Mouse (Mus musculus): ENCODE measurements around the gene Pafah2. TPM values are rescaled to one million over a fixed set of nuclear protein-coding genes. Genes with fewer than 3 reads are reported as not detected.

Gene Pafah2
- total RNA-seq (2015; ENCODE audit: low replicate concordance) (1.8 and 4.2 TPM in 2 replicates), total RNA-seq (2017; ENCODE audit: low replicate concordance) (0.77 and 5.4 TPM in 2 replicates)

GRCm38 (mm10) chr4:134395977-134396825 is at the start of gene Pafah2:
TSS of gene Pafah2 (plus strand) at chr4:134396320.
- peak; percentile 98 for ATAC-seq (replicated peaks; ENCODE audit: low FRiP score, poor library complexity, severe bottlenecking)

DNA sequence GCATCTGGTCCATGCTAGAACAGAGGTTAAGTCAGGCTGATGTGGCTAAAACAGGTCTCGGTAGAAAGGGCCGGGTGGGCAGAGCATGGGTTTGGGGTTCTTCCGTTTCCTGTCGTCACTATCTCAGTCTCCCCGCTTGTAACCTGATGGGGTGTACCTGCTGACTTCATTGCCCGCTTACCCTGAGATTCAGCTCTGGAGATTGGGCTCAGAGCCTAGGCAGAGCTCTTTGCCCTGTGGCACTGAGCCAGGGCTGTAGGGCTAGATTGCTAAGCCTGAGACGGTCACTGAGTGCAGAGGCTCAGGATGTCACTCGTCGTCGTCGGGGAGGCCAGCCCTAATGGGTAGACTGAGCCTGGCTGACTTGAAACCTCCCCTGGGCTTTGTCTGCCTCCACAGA is 48.0 kb upstream of the Pafah2 start:
- ATAC-seq (replicated peaks; ENCODE audit: low FRiP score, poor library complexity, severe bottlenecking), result no peak

DNA sequence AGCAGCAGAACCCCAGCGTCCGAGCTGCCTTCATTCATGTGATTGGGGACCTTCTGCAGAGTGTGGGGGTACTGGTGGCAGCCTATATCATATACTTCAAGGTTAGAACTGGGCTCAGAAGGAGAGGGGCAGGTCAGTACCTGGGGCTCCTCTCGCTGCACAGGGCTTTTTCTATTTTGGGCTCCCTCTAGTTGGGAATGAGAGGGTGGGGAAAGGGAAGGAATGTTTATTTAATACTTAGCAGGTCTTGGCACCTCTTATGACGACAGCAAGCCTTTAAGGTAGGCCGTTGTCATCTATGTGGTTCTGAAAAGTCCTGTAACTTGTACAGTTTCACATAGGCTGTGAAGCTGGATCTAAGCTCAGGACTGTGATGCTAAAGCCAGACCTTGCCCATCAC is 47.6 kb upstream of the Pafah2 start:
- no peak for ATAC-seq (replicated peaks; ENCODE audit: low FRiP score, poor library complexity, severe bottlenecking)

DNA sequence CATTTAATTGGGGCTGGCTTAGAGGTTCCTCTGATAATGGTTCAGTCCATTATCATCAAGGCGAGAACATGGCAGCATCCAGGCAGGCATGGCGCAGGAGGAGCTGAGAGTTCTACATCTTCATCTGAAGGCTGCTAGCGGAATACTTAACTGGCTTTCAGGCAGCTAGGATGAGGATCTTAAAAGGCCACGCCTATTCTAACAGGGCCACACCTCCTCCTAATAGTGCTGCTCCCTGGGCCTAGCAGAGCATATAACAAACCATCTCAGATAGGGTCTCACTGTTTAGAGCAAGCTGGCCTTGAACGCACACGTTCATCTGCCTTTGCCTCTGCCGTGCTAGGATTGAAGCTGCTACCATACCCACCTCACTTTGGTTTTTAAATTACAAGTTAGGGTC is 46.3 kb upstream of the Pafah2 start:
- no peak for ATAC-seq (replicated peaks; ENCODE audit: low FRiP score, poor library complexity, severe bottlenecking)

- no peak for ATAC-seq (replicated peaks; ENCODE audit: low FRiP score, poor library complexity, severe bottlenecking)
These were observed 45.5 kb upstream of the Pafah2 start for GRCm38 (mm10) chr4:134350641-134351040.

GRCm38 (mm10) chr4:134351329-134352260 is 44.5 kb upstream of the Pafah2 start:
- no peak for ATAC-seq (replicated peaks; ENCODE audit: low FRiP score, poor library complexity, severe bottlenecking)

DNA sequence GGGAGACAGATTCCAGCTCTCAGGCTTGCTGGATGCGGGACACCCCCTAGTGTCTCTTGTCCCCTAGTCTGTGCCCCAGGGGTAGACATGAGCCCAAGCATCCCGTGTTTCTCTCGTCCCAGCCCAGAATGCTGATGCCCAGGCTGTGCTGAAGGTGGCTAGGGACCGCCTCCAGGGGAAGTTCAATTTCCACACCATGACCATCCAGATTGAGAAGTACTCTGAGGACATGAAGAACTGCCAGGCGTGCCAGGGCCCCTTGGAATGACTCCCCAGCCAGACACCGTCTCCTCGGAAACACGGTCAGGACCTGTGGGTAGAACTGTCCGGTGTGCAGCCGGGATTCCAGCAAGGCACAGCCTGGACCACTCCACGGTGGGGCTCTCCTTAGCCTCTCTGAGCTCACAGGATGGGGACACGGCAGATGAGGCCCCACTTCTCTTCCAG is 43.8 kb upstream of the Pafah2 start:
- ATAC-seq (replicated peaks; ENCODE audit: low FRiP score, poor library complexity, severe bottlenecking), result no peak

GRCm38 (mm10) chr4:134352929-134353328 is 43.2 kb upstream of the Pafah2 start:
- ATAC-seq (replicated peaks; ENCODE audit: low FRiP score, poor library complexity, severe bottlenecking), result no peak

- ATAC-seq (replicated peaks; ENCODE audit: low FRiP score, poor library complexity, severe bottlenecking), result no peak
These were observed 42.4 kb upstream of the Pafah2 start for GRCm38 (mm10) chr4:134353527-134354409.

DNA sequence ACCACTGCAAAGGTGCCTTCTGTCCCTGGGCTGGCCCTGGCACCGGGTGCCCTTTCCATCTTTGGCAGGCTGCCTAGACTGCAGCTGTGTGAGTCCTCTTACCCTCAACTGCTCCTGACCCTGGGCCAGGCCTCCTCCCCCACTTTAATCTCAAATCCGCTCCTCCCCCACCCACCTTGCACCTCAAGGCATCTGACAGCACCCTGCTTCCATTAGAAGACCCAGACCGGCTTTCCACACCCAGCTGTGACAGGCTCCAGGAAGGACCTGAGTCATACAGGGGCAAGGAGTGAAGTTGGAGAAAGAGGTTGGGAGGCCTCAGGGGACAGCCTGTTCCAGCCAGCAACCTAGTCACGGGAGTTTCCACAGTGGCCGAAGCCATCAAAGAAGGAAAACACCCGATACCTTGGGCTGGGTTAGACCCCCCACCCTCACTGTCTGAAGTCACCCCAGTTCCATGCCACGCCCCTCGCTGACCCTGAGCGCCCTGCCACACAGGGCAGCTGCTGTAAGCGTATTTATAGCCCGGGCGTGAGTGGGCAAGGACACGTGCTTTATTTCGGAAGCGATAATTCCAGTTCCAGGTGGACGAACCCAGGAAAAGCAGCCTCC is 40.2 kb upstream of the Pafah2 start:
- ATAC-seq (replicated peaks; ENCODE audit: low FRiP score, poor library complexity, severe bottlenecking), result no peak

GRCm38 (mm10) chr4:134356591-134357460 is 39.3 kb upstream of the Pafah2 start:
- ATAC-seq (replicated peaks; ENCODE audit: low FRiP score, poor library complexity, severe bottlenecking), result peak; percentile 65; the same call in 1 of the 2 replicates

- no peak for ATAC-seq (replicated peaks; ENCODE audit: low FRiP score, poor library complexity, severe bottlenecking)
These were observed 38.7 kb upstream of the Pafah2 start for GRCm38 (mm10) chr4:134357461-134357771.

DNA sequence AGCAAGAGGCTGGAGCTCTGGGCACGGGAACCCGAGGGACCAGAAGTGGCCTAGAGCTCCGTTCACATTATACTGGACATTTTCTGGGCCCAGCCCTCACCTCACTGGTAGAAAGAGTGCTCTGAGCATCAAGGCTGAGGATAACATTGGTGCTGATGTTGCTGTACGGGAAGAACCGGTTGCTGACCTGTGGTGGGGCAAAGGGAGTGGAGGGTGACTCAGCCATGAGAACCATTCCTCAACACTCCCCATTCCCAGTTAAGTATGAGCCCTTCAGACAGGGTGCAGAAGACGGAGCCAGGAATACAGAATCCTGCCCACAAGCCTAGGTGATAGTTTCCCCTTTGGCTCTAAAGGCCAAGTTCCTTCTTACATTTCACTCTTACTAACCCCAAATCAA is 36.5 kb upstream of the Pafah2 start:
- ATAC-seq (replicated peaks; ENCODE audit: low FRiP score, poor library complexity, severe bottlenecking), result no peak

- ATAC-seq (replicated peaks; ENCODE audit: low FRiP score, poor library complexity, severe bottlenecking), result no peak
These were observed 34.9 kb upstream of the Pafah2 start for GRCm38 (mm10) chr4:134361215-134361614.

DNA sequence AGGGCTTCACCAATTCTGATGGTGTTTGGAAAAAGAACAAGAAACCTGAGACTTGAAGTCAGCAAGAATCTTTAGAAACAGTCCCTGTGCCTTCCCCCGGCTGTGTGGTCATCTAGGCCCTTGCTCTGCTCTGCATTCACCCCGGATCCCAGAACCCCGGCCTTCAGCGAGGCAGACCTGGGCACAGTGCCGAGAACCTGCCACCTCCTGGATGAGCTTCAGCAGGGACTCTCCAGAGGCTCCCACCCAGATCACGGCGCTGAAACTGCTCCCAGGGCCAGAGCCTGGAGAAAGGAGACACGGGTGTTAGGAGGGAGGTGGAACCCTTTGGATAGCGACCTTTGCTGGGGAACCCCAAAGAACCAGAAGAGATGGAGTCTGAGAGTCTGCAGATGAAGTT is 34.0 kb upstream of the Pafah2 start:
- ATAC-seq (replicated peaks; ENCODE audit: low FRiP score, poor library complexity, severe bottlenecking), result no peak

DNA sequence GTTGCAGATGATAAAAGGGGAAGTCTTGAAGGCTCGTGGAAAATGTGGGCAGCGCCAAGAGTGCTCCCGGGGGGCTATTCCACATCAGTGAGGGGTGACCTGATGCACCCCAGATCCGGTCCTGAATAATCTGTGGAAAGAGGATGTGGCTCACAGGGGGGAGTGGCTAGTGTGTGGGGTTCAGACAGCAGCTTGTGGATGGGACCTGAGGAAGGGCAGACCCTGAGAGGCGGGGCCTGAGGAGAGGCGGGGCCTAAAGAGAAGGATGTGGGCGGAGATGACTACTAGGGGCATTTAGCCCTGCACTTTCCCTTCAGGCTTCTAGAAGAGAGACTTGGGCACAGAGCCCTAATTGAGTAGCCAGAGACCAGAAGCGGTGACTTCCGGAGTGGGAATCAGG is 33.5 kb upstream of the Pafah2 start:
- no peak for ATAC-seq (replicated peaks; ENCODE audit: low FRiP score, poor library complexity, severe bottlenecking)

GRCm38 (mm10) chr4:134365280-134365679 is 30.8 kb upstream of the Pafah2 start:
- no peak for ATAC-seq (replicated peaks; ENCODE audit: low FRiP score, poor library complexity, severe bottlenecking)

- ATAC-seq (replicated peaks; ENCODE audit: low FRiP score, poor library complexity, severe bottlenecking), result no peak
These were observed 25.4 kb upstream of the Pafah2 start for GRCm38 (mm10) chr4:134370649-134371221.
